Mouse (Mus musculus) adrenal gland, postnatal 14 days (tissue): ENCODE measurements around the gene Wdr49. TPM values are rescaled to one million over a fixed set of nuclear protein-coding genes. Genes with fewer than 3 reads are reported as not detected.

Experiments used
- DNase-seq: peaks from one replicate; pipeline ENCODE4 v3.0.0; 2021; ENCODE audit warnings: mixed read lengths
- long read RNA-seq, 2 experiments: library from polyadenylated mRNA; stranded (forward); transcript quantifications; one replicate each; pipeline ENCODE4 v2.0.0; 2021
- total RNA-seq: library from RNA; stranded (reverse); gene quantifications from 2 replicates; pipeline ENCODE4 v1.2.3, GENCODE M21; 2021

The Wdr49 gene
- total RNA-seq: not detected in 2 replicates
- long read RNA-seq, experiment 1: 0 reads
- long read RNA-seq, experiment 2: 0 reads

- DNase-seq: no peak
Observed at GRCm38 (mm10) chr3:75482056-75482455, at the start of gene Wdr49. Gene Wdr49, minus strand, starts transcription at chr3:75482156.

- no peak for DNase-seq
Observed at GRCm38 (mm10) chr3:75531074-75531473, 49.1 kb upstream of the Wdr49 start.

GRCm38 (mm10) chr3:75522527-75522926 is 40.6 kb upstream of the Wdr49 start:
- no peak for DNase-seq

- no peak for DNase-seq
Observed at GRCm38 (mm10) chr3:75521314-75521713, 39.4 kb upstream of the Wdr49 start.

- DNase-seq: peak; percentile 62
Observed at GRCm38 (mm10) chr3:75517631-75518250, 35.8 kb upstream of the Wdr49 start.

GRCm38 (mm10) chr3:75498961-75499960 is 17.3 kb upstream of the Wdr49 start:
- DNase-seq: no peak

- DNase-seq: no peak
Observed at GRCm38 (mm10) chr3:75492913-75493312, 11.0 kb upstream of the Wdr49 start.

- DNase-seq: no peak
Observed at GRCm38 (mm10) chr3:75475106-75475505, 6.8 kb downstream of the Wdr49 start.

GRCm38 (mm10) chr3:75474657-75475056 is 7.3 kb downstream of the Wdr49 start:
- DNase-seq: no peak

GRCm38 (mm10) chr3:75468154-75468553 is 13.8 kb downstream of the Wdr49 start:
- DNase-seq: no peak

- DNase-seq: no peak
Observed at GRCm38 (mm10) chr3:75430564-75431181, 51.3 kb downstream of the Wdr49 start.

GRCm38 (mm10) chr3:75395918-75396317 is 86.0 kb downstream of the Wdr49 start:
- DNase-seq: no peak

GRCm38 (mm10) chr3:75395121-75395895 is 86.6 kb downstream of the Wdr49 start:
- DNase-seq: no peak

GRCm38 (mm10) chr3:75394487-75394886 is 87.5 kb downstream of the Wdr49 start:
- no peak for DNase-seq

GRCm38 (mm10) chr3:75381776-75382175 is 100.2 kb downstream of the Wdr49 start:
- no peak for DNase-seq

GRCm38 (mm10) chr3:75353972-75354371 is 128.0 kb downstream of the Wdr49 start:
- DNase-seq: no peak

GRCm38 (mm10) chr3:75337196-75337595 is 144.8 kb downstream of the Wdr49 start:
- DNase-seq: no peak

- DNase-seq: no peak
Observed at GRCm38 (mm10) chr3:75320999-75321398, 161.0 kb downstream of the Wdr49 start.

- DNase-seq: no peak
Observed at GRCm38 (mm10) chr3:75308861-75309260, 173.1 kb downstream of the Wdr49 start.

GRCm38 (mm10) chr3:75308228-75308627 is 173.7 kb downstream of the Wdr49 start:
- no peak for DNase-seq

- no peak for DNase-seq
Observed at GRCm38 (mm10) chr3:75305584-75305983, 176.4 kb downstream of the Wdr49 start.

- DNase-seq: no peak
Observed at GRCm38 (mm10) chr3:75304621-75305020, 177.3 kb downstream of the Wdr49 start.
